Mouse (Mus musculus) liver, embryonic 14.5 days (tissue): ENCODE measurements around the gene Creb5.

Source experiments
- CTCF ChIP-seq: IDR thresholded peaks from 2 replicates; pipeline ENCODE4 v1.5.1; 2016; ENCODE audit warnings: antibody characterized with exemption, low read depth, control low read depth
- EP300 ChIP-seq: IDR thresholded peaks from 2 replicates; pipeline ENCODE4 v1.6.1; 2016; ENCODE audit warnings: antibody characterized with exemption, low read depth

GRCm38 (mm10) chr6:53575191-53575590 lies 288.1 kb downstream of the Creb5 start:
- TF ChIP-seq CTCF (no peak), EP300 (no peak)
